Mouse (Mus musculus) erythroblast, embryonic 14.5 days (primary cell): ENCODE results near the gene Klc4. TPM values are rescaled to one million over a fixed set of nuclear protein-coding genes. Genes with fewer than 3 reads are reported as not detected.
A peak's percentile ranks its signal among the peaks of the same experiment; 100 is the strongest.

Experiments used
- H3K27me3 ChIP-seq: 2 replicates; pipeline ENCODE4 v1.6.1; 2012; ENCODE audit warnings: inconsistent platforms; ENCODE audit not compliant: control insufficient read depth
- H3K36me3 ChIP-seq: 2 replicates; pipeline ENCODE4 v1.6.1; 2012; ENCODE audit warnings: mild to moderate bottlenecking, inconsistent platforms; ENCODE audit not compliant: control insufficient read depth
- H3K4me1 ChIP-seq: 2 replicates; pipeline ENCODE4 v1.6.1; 2012; ENCODE audit warnings: inconsistent platforms; ENCODE audit not compliant: control insufficient read depth
- H3K4me3 ChIP-seq: replicated peaks from 2 replicates; pipeline ENCODE3; 2012; ENCODE audit warnings: moderate library complexity, mild to moderate bottlenecking, inconsistent platforms
- H3K9me3 ChIP-seq: 2 replicates; pipeline ENCODE4 v1.6.1; 2012; ENCODE audit warnings: low read length, inconsistent platforms, mixed read lengths; ENCODE audit not compliant: control insufficient read depth
- GATA1 ChIP-seq: IDR thresholded peaks from 2 replicates; pipeline ENCODE4 v1.6.1; 2012; ENCODE audit warnings: low read length, inconsistent platforms, mixed read lengths
- TAL1 ChIP-seq: IDR thresholded peaks from 3 replicates; pipeline ENCODE4 v1.6.1; 2012; ENCODE audit warnings: low read length, inconsistent platforms, mixed read lengths
- polyA plus RNA-seq: library from polyadenylated mRNA; stranded (reverse); fragments of >175 nt; gene quantifications from 2 replicates; pipeline ENCODE4 v1.2.3, GENCODE M21; 2012

Klc4 gene
- polyA plus RNA-seq, 1 experiment: 2.0 TPM

DNA sequence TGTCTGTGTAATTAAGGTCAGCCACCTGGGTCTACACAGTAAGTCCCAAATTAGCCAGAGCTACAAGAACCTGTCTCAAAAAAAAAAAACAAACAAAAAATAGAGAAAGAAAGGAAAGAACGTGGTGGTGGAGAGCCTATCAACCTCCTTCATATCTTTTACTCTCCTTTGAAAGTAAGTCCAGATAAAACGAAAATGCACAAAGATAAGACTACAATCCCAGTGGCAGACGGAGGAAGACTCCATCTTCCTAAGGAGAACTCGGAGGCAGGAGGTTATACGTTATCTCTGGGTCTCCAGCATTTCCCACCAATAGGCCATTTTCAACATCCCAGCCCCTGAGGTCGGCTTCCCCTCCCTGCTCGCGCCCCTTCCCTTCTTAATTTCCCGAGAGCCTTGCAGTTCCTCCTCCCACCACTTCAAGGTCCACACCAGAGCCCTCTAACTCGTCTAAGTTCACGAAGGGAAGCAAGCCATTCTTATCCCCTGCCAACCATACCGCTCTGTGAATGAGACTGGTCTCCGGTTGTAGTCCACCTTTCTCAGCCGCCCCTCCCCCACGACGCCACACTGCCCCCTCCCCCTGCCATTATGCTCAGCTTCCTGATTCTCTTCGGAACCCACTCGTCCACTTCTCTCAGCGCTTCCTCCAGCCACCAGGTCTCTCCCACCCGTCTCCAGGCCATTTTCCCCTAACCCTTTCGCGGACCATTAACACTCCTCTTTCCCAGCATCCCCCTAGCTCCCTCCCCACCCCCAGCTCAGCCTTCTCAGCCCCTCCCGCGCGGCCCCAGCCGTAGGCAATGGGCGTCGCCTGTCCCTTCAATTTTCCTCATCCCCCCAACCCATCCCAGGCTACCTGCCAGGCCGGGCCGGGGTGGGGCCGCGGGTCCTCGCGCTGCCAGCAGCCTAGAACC lies 34.3 kb upstream of the Klc4 start:
- Histone ChIP-seq H3K9me3 (no peaks in the 10 kb centered on the region), H3K36me3 (peaks cover 66% of the 10 kb centered on the region), H3K4me1 (peaks cover 50% of the 10 kb centered on the region), H3K4me3 (peak overlapping the region; percentile 94), H3K27me3 (no peaks in the 10 kb centered on the region)
- TF ChIP-seq GATA1 (peak; percentile 45; the same call in 1 of the 2 replicates), TAL1 (no peak)

DNA sequence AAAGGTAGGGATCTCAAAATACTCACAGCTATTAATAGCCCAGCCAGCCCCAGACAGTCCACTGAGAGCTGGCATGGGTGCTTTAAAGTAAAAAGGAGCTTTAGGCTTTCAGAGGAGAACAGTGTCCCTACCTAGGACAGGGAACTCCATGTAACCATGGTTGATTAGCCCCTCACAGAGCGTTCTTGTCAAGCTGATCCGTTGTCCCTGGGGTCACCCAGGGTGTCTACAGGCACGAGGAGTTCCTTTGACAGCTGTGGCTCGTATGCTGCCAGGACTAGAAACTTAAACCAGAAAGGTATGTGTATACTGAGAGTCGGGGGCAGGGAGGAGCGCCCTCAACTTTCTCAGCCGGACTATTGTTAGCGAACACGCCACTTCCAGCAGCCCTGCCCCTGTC lies 33.1 kb upstream of the Klc4 start:
- Histone ChIP-seq H3K4me1 (peaks cover 62% of the 10 kb centered on the region), H3K36me3 (peaks cover 61% of the 10 kb centered on the region), H3K4me3 (peak overlapping the region; percentile 94), H3K9me3 (no peaks in the 10 kb centered on the region), H3K27me3 (no peaks in the 10 kb centered on the region)
- TF ChIP-seq TAL1: no peak
- no peak for TF ChIP-seq GATA1

DNA sequence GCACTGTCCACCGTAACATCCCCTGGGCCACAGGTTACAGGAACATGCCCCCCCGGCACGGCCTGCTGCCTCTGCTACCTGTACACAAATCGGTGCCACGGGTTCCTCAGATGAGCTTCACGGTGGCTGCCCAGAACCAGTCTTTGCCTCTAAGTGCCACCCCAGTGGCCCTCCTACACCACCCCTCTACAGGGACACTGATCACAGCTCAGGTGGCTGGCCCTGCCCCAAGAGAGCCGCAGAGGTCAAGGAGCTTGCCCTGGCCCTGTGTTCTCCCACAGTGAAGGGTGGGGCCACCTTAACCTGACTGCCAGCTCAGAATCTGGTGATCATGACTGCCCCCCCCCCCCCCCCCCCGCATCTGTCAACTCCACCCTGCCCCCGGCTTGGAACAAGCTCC lies 32.6 kb upstream of the Klc4 start, which contains the start of gene Mea1:
TSS of gene Mea1 (plus strand) at position 378 of the 400 bp plus-strand sequence.
- Histone ChIP-seq H3K27me3 (no peaks in the 10 kb centered on the region), H3K4me1 (peaks cover 67% of the 10 kb centered on the region), H3K4me3 (peak within 1 kb of the TSS; percentile 94), H3K9me3 (no peaks in the 10 kb centered on the region), H3K36me3 (peaks cover 56% of the 10 kb centered on the region)
- TF ChIP-seq TAL1: no peak
- no peak for TF ChIP-seq GATA1

DNA sequence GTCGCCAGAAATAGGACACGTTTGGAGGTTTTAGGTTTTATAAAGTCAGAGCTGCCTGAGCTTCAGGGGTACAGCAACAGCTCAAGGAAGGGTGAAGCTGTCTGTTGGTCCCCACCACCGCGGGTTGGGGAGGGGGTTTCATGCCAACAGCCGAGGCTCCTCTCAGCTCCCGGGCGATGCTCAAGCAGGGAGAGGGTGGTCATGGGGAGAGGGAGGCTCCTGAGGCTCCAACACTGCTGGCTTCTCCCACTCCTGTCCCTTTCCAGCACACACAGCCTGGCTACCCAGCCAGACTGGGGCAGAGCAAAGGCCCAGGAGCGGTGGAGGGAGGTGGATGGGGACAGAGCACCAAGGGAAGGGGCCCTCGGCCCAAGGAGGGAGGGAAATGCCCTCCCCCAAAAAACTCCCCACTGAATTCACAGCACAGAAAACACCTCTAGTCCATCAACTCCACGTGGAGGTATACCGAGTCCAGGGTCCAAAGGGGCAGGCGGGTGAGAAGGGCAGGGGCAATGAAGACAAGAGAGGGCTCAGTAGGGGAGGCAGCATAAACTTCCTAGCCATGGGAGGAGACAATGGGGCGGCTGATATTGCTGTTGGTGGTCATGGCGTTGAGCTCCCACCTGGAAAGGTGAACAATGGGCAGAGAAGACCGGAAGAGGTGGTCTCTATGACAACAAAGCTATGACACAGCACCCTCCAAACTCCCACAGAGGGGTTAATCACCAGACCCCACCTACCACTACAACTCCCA lies 28.9 kb upstream of the Klc4 start:
- Histone ChIP-seq H3K27me3 (no peaks in the 10 kb centered on the region), H3K4me3 (peak overlapping the region; percentile 94), H3K4me1 (peaks cover 64% of the 10 kb centered on the region), H3K9me3 (no peaks in the 10 kb centered on the region), H3K36me3 (peaks cover 68% of the 10 kb centered on the region)
- TF ChIP-seq TAL1 (no peak), GATA1 (no peak)

DNA sequence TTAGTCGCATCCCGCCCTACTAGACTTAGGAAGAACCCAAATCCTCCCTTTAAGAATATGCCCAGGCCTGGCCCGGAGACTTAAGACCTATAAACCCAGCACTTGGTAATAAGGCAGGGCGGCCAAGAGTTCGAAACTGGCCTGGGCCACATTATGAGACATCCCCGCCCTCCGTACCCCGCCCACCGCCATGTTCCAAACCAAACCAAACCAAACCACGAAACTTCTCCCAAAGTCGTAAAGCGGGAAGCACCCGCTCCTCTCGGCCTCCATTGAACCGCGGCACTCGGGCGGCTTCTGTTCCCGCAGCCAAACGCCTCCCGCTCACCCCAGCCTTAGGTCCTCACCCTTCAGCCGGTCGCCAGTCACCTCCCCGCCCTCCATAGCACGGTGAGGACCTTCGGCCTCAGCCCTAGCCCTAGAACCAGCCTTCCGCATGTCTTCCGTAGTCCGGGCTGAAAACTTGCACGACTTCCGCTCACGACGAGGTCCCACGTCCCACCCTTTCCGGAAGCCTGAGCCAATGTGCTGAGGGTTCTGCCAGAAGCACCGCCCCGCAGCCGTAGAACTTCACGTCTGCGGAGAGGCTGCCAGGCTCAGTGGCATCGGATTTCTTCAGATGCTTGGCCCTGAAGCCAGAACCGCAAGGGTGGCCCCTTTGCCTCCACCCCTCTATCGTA lies 28.2 kb upstream of the Klc4 start, which contains the start of gene Rrp36:
TSS of gene Rrp36 (minus strand) at position 503 of the 680 bp plus-strand sequence.
- Histone ChIP-seq H3K36me3 (peaks cover 73% of the 10 kb centered on the region), H3K9me3 (no peaks in the 10 kb centered on the region), H3K27me3 (no peaks in the 10 kb centered on the region), H3K4me3 (peak within 1 kb of the TSS; percentile 94), H3K4me1 (peaks cover 57% of the 10 kb centered on the region)
- TF ChIP-seq TAL1 (no peak), GATA1 (no peak)

DNA sequence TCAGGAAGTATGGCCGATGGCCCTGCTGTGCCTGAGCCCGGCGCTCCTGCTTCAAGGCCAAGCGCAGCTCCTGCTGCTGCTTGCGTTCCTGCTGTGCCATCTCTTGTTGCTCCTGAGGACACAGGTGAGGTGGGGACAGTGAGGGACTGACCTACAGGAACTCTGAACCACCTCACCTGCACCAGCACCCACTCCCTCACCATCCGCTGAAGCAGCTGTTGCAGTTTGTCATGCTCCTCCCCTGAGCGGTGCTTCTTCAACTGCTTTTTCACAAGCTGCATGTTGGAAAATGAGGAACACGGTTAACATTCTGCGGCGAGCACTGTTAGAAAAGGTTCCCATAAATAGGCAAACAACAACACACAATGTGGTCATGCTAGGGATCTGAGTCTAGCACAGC lies 24.1 kb upstream of the Klc4 start:
- peaks cover 66% of the 10 kb centered on the region for H3K36me3 ChIP-seq

DNA sequence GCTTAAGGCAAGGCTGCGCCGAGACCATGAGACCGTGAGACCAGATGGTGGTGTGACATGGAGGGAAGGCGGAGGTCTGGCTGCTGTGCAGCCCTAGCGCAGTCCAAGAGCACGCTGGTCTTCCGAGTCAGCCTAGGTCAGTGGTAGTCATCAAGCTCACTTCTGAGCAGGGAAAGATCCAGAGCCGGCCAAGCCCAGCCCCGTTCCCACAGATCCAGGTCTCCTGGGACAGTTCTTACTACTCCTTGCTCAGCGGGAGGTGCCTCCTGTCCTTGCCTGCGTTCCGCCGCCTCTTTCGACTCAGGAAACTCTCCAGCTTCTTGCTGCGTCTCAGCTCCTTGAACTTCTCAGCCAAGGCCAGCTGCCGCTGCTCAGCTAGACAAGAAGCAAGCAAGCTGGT lies 21.9 kb upstream of the Klc4 start:
- H3K27me3 ChIP-seq: no peaks in the 10 kb centered on the region
- TF ChIP-seq TAL1 (no peak), GATA1 (no peak)
- no peaks in the 10 kb centered on the region for H3K9me3 ChIP-seq
- peaks cover 14% of the 10 kb centered on the region for H3K4me1 ChIP-seq
- H3K4me3 ChIP-seq: no peak overlapping the region
- H3K36me3 ChIP-seq: peaks cover 80% of the 10 kb centered on the region

More for the DNA sequence above, 24.1 kb upstream of the Klc4 start:
- TF ChIP-seq GATA1 (no peak), TAL1 (no peak)
- H3K4me3 ChIP-seq: no peak overlapping the region
- H3K27me3 ChIP-seq: no peaks in the 10 kb centered on the region
- H3K4me1 ChIP-seq: peaks cover 36% of the 10 kb centered on the region
- H3K9me3 ChIP-seq: no peaks in the 10 kb centered on the region

DNA sequence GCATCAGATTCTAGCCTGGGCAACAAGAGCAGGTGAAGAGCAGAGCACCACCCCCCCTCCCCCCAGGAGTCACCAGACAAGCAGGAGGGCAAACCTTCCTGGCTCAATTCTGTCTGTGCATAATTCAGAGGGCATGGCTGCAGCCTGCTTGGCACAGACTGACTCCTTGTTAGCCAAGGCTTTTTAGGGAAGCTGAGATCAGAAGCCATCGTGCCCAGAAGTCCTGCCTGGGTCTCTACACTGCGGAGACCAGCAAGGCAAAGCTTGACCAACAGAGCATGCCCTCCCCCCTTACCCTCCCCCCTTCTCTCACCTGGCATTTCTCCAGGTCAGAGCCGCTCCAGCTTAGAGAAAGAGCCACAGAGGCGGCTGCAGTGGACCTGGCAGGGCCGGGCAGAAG lies 16.9 kb upstream of the Klc4 start:
- no peak overlapping the region for H3K4me3 ChIP-seq
- H3K9me3 ChIP-seq: no peaks in the 10 kb centered on the region
- no peaks in the 10 kb centered on the region for H3K27me3 ChIP-seq
- H3K36me3 ChIP-seq: peaks cover 86% of the 10 kb centered on the region
- TF ChIP-seq TAL1 (no peak), GATA1 (no peak)
- H3K4me1 ChIP-seq: no peaks in the 10 kb centered on the region
